Mouse (Mus musculus) C2C12 (cell line): Measurements from ENCODE around the gene Ube2r2.

Experiments used
- CTCF ChIP-seq: IDR thresholded peaks from one replicate; pipeline ENCODE4 v1.5.1; 2011; ENCODE audit not compliant: control insufficient read depth, insufficient read depth, insufficient read length
- MAX ChIP-seq: IDR thresholded peaks from one replicate; pipeline ENCODE4 v1.6.1; 2011; ENCODE audit warnings: mild to moderate bottlenecking, control low read depth

GRCm38 (mm10) chr4:41089189-41089588, 46.4 kb upstream of the Ube2r2 start:
- TF ChIP-seq CTCF (no peak), MAX (no peak)
